Mouse (Mus musculus) neutrophil, adult 5-6 weeks (primary cell): ENCODE results near the gene Prdm16. TPM values are rescaled to one million over a fixed set of nuclear protein-coding genes. Genes with fewer than 3 reads are reported as not detected.

Source experiments
- ATAC-seq: fragments of 151-379, 151-347 bp; 2 replicates; pipeline ENCODE4 v1.8.0; 2017; ENCODE audit warnings: mild to moderate bottlenecking, moderate TSS enrichment; ENCODE audit not compliant: insufficient number of reproducible peaks, poor library complexity, low FRiP score, severe bottlenecking; ENCODE audit errors: extremely low read depth
- total RNA-seq: library from RNA; stranded (forward); fragments of 200-1000 nt; gene quantifications from 2 replicates; pipeline ENCODE4 v1.2.3, GENCODE M21; 2017

Prdm16 gene
- total RNA-seq, 1 experiment from 2014 or later = 1.7 TPM

DNA sequence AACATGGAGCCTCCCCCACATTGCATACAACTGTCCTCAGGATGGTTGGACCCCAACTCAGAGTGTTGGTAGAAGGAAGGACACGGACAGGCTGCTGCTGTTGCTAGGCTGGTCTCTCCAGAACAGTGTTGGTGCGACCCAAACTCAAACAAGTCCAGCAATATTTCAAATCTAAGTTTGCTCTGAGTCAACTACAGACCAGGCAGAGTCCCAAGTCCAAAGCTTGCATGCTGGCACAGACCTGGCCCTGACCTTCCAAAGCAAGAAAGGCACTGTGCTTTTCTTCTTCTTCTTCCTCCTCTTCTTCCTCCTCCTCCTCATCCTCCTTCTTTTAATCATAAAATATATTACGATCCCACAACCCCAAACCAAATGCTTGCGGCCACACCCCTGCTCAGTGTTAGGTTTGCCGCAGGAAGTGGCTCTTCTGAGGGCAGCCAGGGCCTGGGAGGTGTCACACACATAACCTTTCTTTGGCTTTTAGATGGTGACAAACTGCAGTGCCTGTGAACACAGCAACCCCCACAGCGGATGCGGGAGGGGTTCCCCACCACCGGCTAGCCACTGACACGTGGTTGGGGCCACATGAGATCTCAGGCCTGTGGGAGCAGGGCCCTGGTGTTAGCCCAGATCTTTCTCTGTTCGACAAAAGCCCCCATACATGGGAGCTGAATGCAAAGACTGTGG lies 260.6 kb downstream of the Prdm16 start:
- ATAC-seq = no peak

DNA sequence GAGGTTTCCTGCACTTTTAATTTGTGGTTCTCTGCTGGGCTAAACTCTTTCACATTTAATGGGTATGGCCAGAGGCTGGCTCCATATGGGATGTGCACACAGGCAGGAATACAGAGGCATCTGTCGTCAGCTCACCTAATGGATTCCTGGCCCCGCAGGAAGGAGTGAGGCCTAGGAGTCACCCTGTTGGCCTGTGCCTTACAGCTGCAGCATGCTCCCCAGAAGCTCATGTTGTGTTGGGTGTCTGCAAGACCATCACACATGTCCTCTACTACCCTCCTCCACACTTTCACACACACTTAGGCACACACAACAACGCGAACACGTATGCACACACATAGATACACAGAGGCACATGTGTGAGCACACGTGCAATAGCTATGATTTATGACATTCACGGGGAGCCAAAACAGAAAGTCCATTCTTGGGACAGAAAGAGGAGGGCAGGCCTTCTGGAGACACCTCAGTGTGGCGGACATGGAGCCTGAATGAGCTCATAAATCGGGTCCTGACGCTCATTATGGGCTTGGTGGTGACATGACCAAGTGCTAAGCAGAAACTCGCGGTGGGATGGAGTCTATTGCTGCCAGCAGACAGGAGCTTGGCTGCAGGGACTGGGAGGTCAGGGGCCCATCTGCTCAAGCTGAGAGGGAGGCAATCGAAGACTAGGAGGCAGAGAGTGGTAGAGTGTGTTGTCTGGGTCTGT lies 265.0 kb downstream of the Prdm16 start:
- ATAC-seq = no peak

DNA sequence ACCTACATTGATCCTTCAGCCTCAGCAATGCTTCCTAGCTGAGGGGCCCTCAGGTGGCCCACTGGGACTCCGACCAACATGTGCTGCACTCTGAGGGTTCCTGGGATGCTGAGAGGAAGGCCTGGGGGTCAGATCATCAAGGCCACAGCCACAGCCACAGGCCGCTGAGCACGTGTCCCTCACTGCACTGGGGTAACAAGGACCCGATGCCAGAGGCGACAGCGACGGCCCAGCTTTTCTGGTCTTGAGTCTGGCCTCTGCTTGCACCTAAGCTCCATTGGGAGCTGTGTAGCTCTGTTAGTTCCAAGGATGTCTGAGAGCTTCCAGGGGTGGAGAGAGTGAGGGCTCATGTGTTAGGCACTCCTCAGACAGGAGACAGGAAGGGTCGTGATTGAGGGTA lies 265.8 kb downstream of the Prdm16 start:
- ATAC-seq = no peak

DNA sequence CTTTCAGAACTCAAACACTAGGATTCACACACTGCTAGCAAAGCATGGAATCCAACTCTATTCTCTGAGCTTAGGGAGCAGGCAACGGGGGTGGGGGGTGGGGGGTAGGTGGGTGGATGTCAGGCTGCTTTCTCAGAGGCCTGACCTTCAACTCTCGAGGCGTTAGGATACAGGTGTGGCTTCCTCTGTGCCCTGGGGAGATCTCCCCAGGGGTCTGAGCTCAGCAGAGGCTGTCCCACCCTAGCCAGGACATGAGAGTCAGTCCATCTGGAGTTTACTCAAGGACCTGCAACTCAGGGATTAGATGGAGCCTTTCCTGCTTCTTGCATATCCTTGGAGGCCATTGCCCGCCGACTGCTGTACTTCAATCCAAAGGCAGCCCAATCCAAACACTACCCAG lies 267.6 kb downstream of the Prdm16 start:
- ATAC-seq = no peak

DNA sequence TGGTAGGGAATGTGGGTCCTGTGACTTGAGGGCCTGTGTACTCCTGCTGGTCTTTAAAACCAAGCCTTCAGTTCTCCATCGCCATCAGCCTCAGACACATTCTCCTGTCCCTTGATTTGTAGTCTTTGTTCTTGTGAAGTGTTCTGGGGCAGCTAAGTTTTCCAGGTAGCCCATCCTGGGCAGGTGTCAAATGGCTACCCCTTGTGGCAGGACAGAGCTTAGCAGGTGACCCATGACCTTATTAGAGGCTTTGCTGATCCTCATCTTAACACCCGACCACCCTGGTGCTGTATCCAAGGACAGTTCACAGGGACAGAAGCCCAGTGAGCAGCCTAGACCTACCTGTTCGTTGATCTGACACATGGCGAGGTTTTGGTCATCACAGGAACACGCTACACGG lies 269.8 kb downstream of the Prdm16 start:
- no peak for ATAC-seq

DNA sequence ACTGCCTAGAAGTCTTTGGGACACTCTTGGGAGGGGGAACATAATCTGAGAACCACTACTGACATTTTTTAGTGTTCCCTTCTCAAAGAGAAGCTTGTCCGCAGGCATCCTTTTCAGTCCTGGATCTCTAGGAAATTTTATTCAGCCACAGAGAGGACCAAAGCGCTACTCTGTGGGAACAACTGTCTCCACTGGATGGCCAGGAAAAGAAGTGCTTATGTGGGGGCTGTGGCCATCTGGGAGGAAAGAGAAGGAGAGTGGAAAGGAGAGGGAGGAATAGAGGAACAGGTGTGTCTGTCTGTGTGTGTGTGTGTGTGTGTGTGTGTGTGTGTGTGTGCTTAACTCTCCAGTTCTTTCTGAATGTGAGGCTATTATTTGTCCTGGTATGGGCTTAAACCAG lies 271.9 kb downstream of the Prdm16 start:
- ATAC-seq = no peak

DNA sequence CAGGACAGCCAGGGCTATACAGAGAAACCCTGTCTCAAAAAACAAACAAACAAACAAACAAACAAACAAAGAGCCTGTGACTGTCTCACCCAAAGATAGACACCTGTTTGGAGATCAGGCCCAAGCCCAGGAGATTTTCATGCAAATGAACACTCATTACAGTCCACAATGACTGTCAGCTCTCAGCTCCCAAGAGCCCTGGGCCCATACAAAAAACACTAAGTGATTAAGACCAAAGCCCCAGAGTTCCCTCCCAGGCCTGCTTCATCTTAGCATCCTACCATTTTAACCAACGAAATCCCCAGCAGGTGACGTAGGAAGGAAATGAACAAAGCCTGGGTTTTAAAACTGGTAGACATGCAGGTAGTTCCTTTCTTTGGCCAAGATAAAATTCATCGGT lies 275.8 kb downstream of the Prdm16 start:
- no peak for ATAC-seq

DNA sequence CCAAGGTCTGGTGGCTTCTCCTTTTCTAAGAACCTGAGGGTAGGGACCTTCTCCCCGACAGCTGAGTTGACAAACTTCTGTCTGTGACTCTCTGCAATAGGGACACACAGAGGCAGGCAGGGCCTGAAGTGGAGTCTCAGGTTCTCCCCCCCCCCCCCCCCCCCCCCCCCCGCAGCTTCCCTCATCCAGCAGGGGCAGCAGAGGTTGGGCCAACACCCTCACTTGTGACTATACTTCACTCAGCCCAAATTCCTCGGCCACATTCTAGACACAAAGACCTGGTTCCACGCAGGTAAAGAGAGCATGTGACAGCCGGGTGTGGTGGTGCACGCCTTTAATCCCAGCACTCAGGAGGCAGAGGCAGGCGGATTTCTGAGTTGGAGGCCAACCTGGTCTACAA lies 276.2 kb downstream of the Prdm16 start:
- ATAC-seq = no peak

DNA sequence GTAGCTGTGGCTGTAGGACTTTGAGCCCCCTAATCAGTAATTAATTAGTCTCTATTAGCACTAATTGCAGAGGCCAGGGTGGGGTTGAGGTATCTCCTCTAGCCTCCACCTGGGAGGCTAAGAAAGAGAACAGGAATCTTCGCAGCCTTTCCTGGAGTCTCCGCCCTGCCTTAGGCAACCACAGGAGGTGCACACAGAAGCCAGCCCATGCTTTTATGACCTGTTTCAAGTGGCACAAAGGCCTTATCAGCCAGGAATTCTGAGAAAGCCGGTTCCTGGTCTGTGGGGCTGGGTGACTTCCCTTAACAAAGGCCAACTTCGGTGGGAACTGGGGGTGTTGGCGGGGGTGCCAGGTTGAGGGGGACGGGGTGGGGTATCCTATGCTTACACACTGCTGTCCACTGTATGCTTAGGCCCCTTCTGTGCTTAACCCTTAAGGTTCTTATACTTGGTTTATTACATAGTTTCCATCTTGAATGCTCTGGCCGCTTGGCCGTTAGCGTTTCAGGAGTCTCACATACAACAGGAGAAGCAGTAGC lies 276.8 kb downstream of the Prdm16 start:
- no peak for ATAC-seq

DNA sequence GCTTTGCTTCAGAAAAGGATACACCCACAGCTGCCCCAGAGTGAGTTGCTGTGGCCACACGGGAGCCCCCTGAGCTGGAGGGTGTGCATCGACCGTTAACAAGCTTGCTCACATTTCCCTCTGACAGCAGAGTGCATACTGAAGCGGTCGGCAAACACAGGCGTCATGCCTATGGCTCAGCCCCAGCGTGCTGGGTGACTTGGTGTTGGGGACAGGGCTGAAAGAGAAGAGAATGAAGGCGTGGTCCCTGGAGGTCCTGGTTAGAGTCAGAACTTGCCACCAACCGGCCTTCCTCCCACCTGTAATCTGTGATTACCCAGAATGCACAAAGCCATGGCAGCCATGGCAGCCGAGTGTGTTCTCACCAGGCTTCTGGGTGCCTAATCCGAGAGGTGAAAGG lies 277.9 kb downstream of the Prdm16 start:
- ATAC-seq = no peak

DNA sequence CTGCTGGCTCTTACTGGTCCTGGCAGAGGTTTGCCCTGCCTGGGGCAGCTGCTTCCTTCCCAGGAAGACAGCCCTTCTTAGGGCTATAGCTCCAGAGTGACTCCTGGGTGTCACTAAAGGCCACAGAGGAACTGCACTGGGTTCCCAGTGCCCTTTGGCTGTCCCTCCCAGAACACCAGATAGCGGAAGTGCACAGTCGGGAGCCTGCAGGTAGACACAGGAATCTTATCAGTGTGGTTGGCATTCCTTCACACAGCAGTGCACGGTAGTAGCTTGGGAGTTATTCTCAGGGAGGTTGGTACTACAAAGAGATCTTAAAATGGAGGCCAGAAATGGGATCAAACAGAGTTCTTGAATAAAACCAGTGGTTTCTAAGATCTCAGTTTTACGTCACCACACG lies 278.3 kb downstream of the Prdm16 start:
- no peak for ATAC-seq

DNA sequence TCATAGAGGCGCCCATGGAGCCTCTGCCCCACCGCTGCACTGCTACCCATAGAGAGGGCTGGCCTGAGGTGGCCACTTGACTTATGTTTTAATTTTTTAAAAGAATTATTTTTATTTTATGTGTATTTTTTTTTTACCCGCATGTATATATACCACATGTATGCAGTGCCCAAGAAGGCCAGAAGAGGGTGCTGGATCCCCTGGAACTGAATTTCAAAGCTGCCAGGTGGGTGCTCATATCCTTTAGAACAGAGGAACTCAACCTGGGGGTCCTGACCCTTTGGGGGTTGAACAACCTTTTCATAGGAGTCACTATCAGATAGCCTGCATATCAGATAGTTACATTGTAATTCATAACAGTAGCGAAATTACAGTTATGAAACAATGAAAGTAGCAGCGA lies 281.3 kb downstream of the Prdm16 start:
- ATAC-seq = no peak

DNA sequence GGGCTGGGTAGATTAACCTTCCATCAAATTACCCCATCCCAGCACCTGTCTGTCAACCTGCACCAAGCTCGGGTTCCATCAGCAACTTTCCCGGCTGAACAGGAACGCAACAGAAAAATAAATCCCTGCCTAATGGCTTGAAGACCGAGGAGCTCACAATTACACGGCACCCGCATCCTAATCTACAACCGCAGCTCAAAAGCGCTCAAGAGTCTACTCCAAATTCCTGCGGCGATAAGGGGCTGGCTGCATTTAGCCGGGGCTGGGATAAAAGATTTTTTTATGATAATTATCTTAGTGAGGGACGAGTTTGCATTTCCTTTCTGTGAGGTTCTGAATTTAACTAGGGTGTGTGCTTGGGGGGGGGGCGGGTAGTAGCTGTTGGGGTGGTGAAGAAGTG lies 284.4 kb downstream of the Prdm16 start:
- no peak for ATAC-seq

DNA sequence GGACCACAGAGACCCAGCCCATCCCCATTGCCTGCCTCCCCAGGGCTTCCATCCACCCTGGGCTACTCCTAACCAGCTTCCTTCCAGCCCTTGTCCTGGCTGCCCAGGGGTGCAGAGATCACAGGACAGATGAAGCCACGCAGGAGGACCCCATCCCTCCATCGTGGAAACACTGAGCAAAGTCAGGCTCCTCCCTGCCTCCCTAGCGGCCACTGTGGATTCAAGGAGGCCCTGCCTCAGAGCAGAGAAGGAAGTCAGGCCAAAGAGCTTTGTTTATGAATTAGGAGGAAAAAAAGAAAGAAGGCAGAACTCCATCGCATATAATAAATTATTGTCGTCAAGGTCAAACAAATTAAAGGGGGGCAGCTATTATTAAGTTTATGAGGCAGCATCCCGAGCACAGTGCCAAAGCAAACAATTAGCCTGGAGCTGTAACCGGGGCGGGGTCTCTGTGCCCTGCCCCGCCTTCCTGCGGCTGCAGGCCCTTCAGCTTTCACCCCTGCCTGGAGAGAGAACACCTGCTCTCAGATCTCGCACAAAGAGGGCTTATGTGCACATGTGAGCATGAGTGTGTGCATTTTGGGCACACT lies 288.4 kb downstream of the Prdm16 start:
- ATAC-seq = no peak

DNA sequence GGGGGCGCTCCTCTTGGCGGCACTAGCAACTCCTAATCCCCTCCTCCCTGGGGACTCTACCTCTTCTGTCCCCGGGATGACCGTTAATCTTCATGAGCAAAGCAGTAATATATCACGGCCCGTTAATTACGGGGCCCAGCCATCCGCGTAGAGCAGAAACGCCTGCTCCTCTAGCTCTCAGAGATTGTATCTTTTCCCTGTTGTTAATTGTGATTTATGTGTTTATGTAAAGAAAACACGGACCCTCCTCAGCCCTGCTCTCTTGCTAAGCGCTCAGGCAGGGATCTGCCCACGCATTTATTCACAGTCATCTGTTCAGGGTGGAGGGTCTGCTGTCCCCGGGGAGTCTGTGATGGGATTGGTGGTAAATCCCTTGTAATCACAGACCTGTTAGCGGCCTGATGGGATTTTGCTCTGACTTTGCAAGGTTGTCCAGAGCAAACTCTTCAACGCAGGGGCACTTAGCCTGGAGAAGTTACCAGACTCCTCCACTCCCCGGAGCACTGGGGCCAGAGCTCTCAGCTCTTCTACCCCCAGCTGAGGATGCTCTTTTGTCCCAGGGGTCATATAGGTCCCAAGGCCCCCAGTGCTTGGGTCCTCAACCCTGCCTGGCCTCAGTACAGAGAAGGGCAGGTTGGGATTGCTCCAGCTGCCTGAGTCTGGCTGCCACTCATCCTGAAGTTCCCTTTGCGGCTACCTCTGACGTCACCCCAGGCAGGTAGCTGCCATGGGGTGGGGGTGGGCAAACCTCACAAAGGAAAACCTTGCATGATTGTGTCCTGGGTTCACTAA lies 289.7 kb downstream of the Prdm16 start:
- no peak for ATAC-seq

DNA sequence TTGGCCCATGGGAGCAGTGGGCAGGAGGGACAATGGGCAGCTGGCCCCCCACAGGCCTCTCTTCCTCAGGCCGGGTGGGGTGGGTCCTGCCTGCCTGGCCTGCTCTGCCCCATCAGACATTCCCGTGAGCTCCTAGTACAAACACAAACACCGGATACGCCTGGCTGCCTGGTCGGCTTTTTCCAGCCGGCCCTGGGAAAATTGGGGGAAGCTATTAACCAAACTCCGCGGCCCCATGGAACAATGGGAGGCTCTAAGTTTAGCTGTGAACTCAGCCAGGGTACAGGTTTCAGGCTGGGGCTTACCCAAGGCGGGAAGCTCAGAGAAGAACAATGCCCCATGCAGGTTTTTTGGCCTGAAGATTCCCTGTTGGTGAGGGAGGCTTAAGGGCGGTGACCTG lies 300.0 kb downstream of the Prdm16 start:
- ATAC-seq = no peak

DNA sequence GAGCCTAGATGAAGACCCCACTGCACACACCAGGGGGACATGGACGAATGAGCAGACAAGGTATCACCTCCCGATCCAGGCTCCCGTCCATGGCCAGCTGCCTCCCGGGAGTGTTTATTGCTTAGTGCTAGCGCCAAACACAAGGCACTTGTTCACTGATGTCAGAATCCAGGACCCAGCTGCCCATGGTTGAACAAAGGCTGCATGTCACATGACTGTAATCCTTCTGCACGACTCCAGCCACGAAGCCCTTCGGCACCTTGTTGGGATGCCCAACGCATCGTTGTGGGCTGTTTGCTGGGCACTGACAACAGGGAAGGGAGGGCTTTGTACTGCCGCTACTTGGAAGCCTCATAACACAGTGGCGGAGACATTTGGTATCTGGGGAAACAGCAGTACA lies 300.9 kb downstream of the Prdm16 start, which contains the start of gene B230104I21Rik:
Gene B230104I21Rik (plus strand): TSS at position 367 of the 400 bp plus-strand sequence.
- no peak for ATAC-seq

DNA sequence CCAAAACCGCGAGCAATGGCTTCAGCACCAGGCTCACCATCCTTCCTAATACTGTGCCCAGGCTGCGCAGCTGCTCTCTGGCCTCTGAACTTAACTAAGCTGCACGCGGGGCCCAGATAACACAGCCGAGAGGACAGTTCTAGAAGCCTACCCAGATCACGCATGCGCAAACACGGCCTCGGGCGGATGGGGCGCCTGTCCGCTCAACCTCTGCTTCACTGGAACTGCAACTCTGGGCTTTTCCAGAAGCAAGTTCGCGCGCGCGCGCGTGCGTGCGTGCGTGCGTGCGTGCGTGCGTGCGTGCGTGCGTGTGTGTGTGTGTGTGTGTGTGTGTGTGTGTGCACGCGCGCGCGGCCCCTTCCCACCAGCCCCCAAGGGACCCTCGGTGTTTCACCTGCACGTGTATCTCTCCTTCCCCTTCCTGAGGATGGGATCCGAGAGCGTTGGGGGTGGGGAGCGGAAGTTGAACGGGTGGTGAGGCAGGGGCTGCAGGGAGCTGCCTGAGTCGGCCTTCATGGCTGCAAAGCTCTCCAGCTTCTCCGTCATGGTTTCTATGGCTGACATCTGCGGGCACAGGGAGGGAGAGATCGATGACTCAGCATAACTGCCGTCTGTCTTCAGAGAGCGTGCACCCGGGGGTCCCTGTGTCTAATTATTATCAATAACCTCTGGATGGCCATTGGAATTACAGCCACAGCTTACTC lies 301.8 kb downstream of the Prdm16 start:
- no peak for ATAC-seq

DNA sequence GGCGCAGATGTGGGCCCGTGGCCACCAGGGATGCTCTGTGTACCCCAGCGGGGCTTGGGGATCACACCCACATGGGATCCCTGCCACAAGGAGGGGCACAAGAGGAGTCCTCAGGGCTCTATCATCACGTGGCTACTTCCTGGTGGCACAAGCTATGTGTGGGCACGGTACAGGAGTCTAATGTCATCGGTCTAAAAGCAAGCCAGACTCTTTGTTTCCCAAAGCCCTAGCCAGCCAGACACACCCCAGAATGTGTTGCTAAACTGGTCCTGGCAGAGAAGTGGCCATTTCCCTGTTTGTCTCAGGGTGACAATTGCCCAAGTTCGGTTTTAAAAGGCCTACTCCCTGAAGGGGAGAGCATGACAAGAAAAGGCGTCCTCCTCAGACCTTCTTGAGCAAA lies 303.4 kb downstream of the Prdm16 start:
- no peak for ATAC-seq
